Mouse (Mus musculus) intestine, postnatal 0 days (tissue): ENCODE measurements around the gene Mctp2. TPM values are rescaled to one million over a fixed set of nuclear protein-coding genes. Genes with fewer than 3 reads are reported as not detected.

Experiments used
- ATAC-seq: fragments of 200-750 bp; cut with Nextera tagmentation; 2 replicates; pipeline ENCODE4 v1.8.0; 2017; ENCODE audit warnings: mild to moderate bottlenecking, moderate TSS enrichment, moderate library complexity
- H3K27ac ChIP-seq: fragments of 300-500 bp; sonication (generic); 2 replicates; pipeline ENCODE4 v1.5.1; 2014; ENCODE audit warnings: mild to moderate bottlenecking, low read depth, low read length, moderate library complexity
- H3K27me3 ChIP-seq: fragments of 300-500 bp; sonication (generic); replicated peaks from 2 replicates; pipeline ENCODE4 v1.6.1; 2014; ENCODE audit warnings: low read length, mixed read lengths; ENCODE audit not compliant: control insufficient read depth, insufficient read depth
- H3K36me3 ChIP-seq: fragments of 300-500 bp; sonication (generic); 2 replicates; pipeline ENCODE4 v1.6.1; 2014; ENCODE audit warnings: mild to moderate bottlenecking, moderate library complexity; ENCODE audit not compliant: control insufficient read depth, insufficient read depth
- H3K4me1 ChIP-seq: fragments of 300-500 bp; sonication (generic); replicated peaks from 2 replicates; pipeline ENCODE4 v1.6.1; 2014; ENCODE audit warnings: antibody characterized with exemption, low read length, mixed read lengths; ENCODE audit not compliant: control insufficient read depth, insufficient read depth
- H3K4me2 ChIP-seq: fragments of 300-500 bp; sonication (generic); replicated peaks from 2 replicates; pipeline ENCODE4 v1.6.1; 2014; ENCODE audit warnings: low read depth, mild to moderate bottlenecking, moderate library complexity
- H3K4me3 ChIP-seq: fragments of 300-500 bp; sonication (generic); 2 replicates; pipeline ENCODE4 v1.5.1; 2014; ENCODE audit warnings: low read depth, low read length
- H3K9ac ChIP-seq: fragments of 300-500 bp; sonication (generic); 2 replicates; pipeline ENCODE4 v1.6.1; 2014; ENCODE audit warnings: mild to moderate bottlenecking, low read depth, low read length
- H3K9me3 ChIP-seq: fragments of 300-500 bp; sonication (generic); 2 replicates; pipeline ENCODE4 v1.6.1; 2016; ENCODE audit warnings: mixed run types; ENCODE audit not compliant: control insufficient read depth
- CTCF ChIP-seq: sonication (generic); IDR thresholded peaks from 2 replicates; pipeline ENCODE4 v1.5.1; 2016; ENCODE audit warnings: low read depth, mild to moderate bottlenecking, control low read depth, antibody characterized with exemption, moderate library complexity
- WGBS: fragments of 180-500 bp; shearing (Covaris S2); extraction: QIAGEN DNeasy Blood & Tissue Kit; methylation state at CpG from one replicate; pipeline ENCODE4 v1.1.7; 2014; 5-methylcytosine and 5-hydroxymethylcytosine counted together
- polyA plus RNA-seq: library from polyadenylated mRNA; unstranded; fragments of >200 nt; fragmentation: Nextera tagmentation; extraction: Ambion mirVana; gene quantifications from 2 replicates; pipeline ENCODE4 v1.2.1, GENCODE M21; 2015

Mctp2 gene
- polyA plus RNA-seq, 1 experiment from 2014 or later, result 0.89 TPM

GRCm38 (mm10) chr7:72096973-72097372, 209.4 kb downstream of the Mctp2 start:
- Histone ChIP-seq H3K9ac (no peak overlapping the region), H3K4me3 (no peak overlapping the region), H3K4me2 (no peak overlapping the region), H3K9me3 (no peaks in the 10 kb centered on the region), H3K4me1 (no peaks in the 10 kb centered on the region), H3K27me3 (no peaks in the 10 kb centered on the region), H3K36me3 (no peaks in the 10 kb centered on the region), H3K27ac (no peak overlapping the region)
- TF ChIP-seq CTCF, result no peak
- WGBS, result 62% methylated on average over 1 of the region's 1 CpGs
- ATAC-seq, result no peak

GRCm38 (mm10) chr7:72096433-72096832, 210.0 kb downstream of the Mctp2 start:
- no peak overlapping the region for H3K4me3 ChIP-seq
- TF ChIP-seq CTCF, result no peak
- H3K27me3 ChIP-seq, result no peaks in the 10 kb centered on the region
- no peaks in the 10 kb centered on the region for H3K9me3 ChIP-seq
- H3K4me2 ChIP-seq, result no peak overlapping the region
- WGBS, result 87% methylated on average over 3 of the region's 3 CpGs
- H3K36me3 ChIP-seq, result no peaks in the 10 kb centered on the region
- H3K27ac ChIP-seq, result no peak overlapping the region
- no peaks in the 10 kb centered on the region for H3K4me1 ChIP-seq
- H3K9ac ChIP-seq, result no peak overlapping the region
- no peak for ATAC-seq

- H3K9me3 ChIP-seq, result no peaks in the 10 kb centered on the region
Observed at GRCm38 (mm10) chr7:72089463-72090175, 216.8 kb downstream of the Mctp2 start.

GRCm38 (mm10) chr7:72080705-72081104, 225.7 kb downstream of the Mctp2 start:
- no peak for TF ChIP-seq CTCF
- Histone ChIP-seq H3K4me3 (no peak overlapping the region), H3K9ac (no peak overlapping the region), H3K36me3 (no peaks in the 10 kb centered on the region), H3K4me2 (no peak overlapping the region), H3K27me3 (no peaks in the 10 kb centered on the region), H3K9me3 (no peaks in the 10 kb centered on the region), H3K4me1 (no peaks in the 10 kb centered on the region), H3K27ac (no peak overlapping the region)
- ATAC-seq, result no peak
- 57% methylated on average over 1 of the region's 1 CpGs for WGBS

More at GRCm38 (mm10) chr7:72089463-72090175, 216.8 kb downstream of the Mctp2 start:
- H3K4me2 ChIP-seq, result no peak overlapping the region
- TF ChIP-seq CTCF, result no peak
- H3K27me3 ChIP-seq, result no peaks in the 10 kb centered on the region
- H3K9ac ChIP-seq, result no peak overlapping the region
- H3K27ac ChIP-seq, result no peak overlapping the region
- 76% methylated on average over 3 of the region's 3 CpGs for WGBS
- no peak overlapping the region for H3K4me3 ChIP-seq
- no peak for ATAC-seq
- H3K4me1 ChIP-seq, result no peaks in the 10 kb centered on the region
- no peaks in the 10 kb centered on the region for H3K36me3 ChIP-seq

GRCm38 (mm10) chr7:72078896-72079295, 227.5 kb downstream of the Mctp2 start:
- H3K9ac ChIP-seq, result no peak overlapping the region
- TF ChIP-seq CTCF, result no peak
- H3K9me3 ChIP-seq, result no peaks in the 10 kb centered on the region
- H3K27ac ChIP-seq, result no peak overlapping the region
- no peak for ATAC-seq
- no peaks in the 10 kb centered on the region for H3K36me3 ChIP-seq
- 66% methylated on average over 5 of the region's 5 CpGs for WGBS
- H3K4me1 ChIP-seq, result no peaks in the 10 kb centered on the region
- H3K4me2 ChIP-seq, result no peak overlapping the region
- H3K27me3 ChIP-seq, result no peaks in the 10 kb centered on the region
- no peak overlapping the region for H3K4me3 ChIP-seq

- H3K9ac ChIP-seq, result no peak overlapping the region
- WGBS, result 82% methylated on average over 13 of the region's 13 CpGs
- H3K4me2 ChIP-seq, result no peak overlapping the region
- H3K27ac ChIP-seq, result no peak overlapping the region
- no peaks in the 10 kb centered on the region for H3K27me3 ChIP-seq
- no peak for ATAC-seq
- no peak overlapping the region for H3K4me3 ChIP-seq
- no peaks in the 10 kb centered on the region for H3K9me3 ChIP-seq
- TF ChIP-seq CTCF, result no peak
- no peaks in the 10 kb centered on the region for H3K36me3 ChIP-seq
- H3K4me1 ChIP-seq, result no peaks in the 10 kb centered on the region
Observed at GRCm38 (mm10) chr7:72071418-72072184, 234.8 kb downstream of the Mctp2 start.
